Mouse (Mus musculus) CH12.LX (cell line): ENCODE measurements around the gene Scrn1. TPM values are rescaled to one million over a fixed set of nuclear protein-coding genes. Genes with fewer than 3 reads are reported as not detected.

Experiments used
- DNase-seq: peaks from one replicate; pipeline ENCODE4 v3.0.0-alpha.2; 2013; ENCODE audit errors: extremely low read depth
- H3K27ac ChIP-seq: 2 replicates; pipeline ENCODE4 v1.5.1; 2012; ENCODE audit warnings: low read depth, mild to moderate bottlenecking, control low read depth, moderate library complexity; ENCODE audit not compliant: insufficient read depth
- H3K27me3 ChIP-seq: replicated peaks from 2 replicates; pipeline ENCODE3; 2012; ENCODE audit warnings: inconsistent platforms
- H3K36me3 ChIP-seq, 2 experiments: replicated peaks in 1 of 2; 2 replicates each; pipeline versions ENCODE3 to v1.6.1; 2012; ENCODE audit warnings: inconsistent platforms in 1 of 2, low read length in 1 of 2, mild to moderate bottlenecking in 1 of 2, mixed read lengths in 1 of 2, moderate library complexity in 1 of 2; ENCODE audit not compliant: control insufficient read depth in 1 of 2, insufficient read depth in 1 of 2
- H3K4me1 ChIP-seq, 2 experiments: 2 replicates each; pipeline ENCODE4 v1.6.1; 2012; ENCODE audit warnings: inconsistent platforms in 1 of 2, moderate library complexity in 1 of 2; ENCODE audit not compliant: insufficient read depth in 2 of 2, control insufficient read depth in 1 of 2
- H3K4me2 ChIP-seq: 2 replicates; pipeline ENCODE4 v1.6.1; 2012; ENCODE audit warnings: low read depth, mild to moderate bottlenecking, control low read depth; ENCODE audit not compliant: poor library complexity, insufficient read depth, severe bottlenecking
- H3K4me3 ChIP-seq, 3 experiments: fragments of 150-350 bp in 1 of 3; sonication (generic) in 1 of 3; replicated peaks in 1 of 3; 2 replicates each; pipeline versions ENCODE3 to v1.5.1; 2011 to 2012; ENCODE audit warnings: low read depth in 2 of 3, low read length in 2 of 3, mild to moderate bottlenecking in 2 of 3, moderate library complexity in 2 of 3, control low read depth in 1 of 3, improper control_type of control experiment in 1 of 3, inconsistent platforms in 1 of 3, mixed read lengths in 1 of 3; ENCODE audit not compliant: poor library complexity in 1 of 3
- H3K79me2 ChIP-seq: replicated peaks from 2 replicates; pipeline ENCODE4 v1.6.1; 2012; ENCODE audit warnings: mild to moderate bottlenecking, moderate library complexity; ENCODE audit not compliant: control insufficient read depth, poor library complexity, insufficient read depth, severe bottlenecking; ENCODE audit errors: extremely low read depth
- H3K9ac ChIP-seq: 2 replicates; pipeline ENCODE4 v1.6.1; 2012; ENCODE audit warnings: low read depth, mild to moderate bottlenecking, control low read depth, moderate library complexity; ENCODE audit not compliant: insufficient read depth
- H3K9me3 ChIP-seq: replicated peaks from 2 replicates; pipeline ENCODE3; 2012; ENCODE audit warnings: low read length, inconsistent platforms, mixed read lengths
- CHD1 ChIP-seq: IDR thresholded peaks from 2 replicates; pipeline ENCODE4 v1.6.1; 2012; ENCODE audit warnings: low read depth, low read length, improper control_type of control experiment, inconsistent platforms
- E2F4 ChIP-seq: IDR thresholded peaks from 2 replicates; pipeline ENCODE4 v1.6.1; 2011; ENCODE audit warnings: low read depth, low read length, improper control_type of control experiment; ENCODE audit not compliant: insufficient replicate concordance
- ELF1 ChIP-seq: IDR thresholded peaks from 2 replicates; pipeline ENCODE4 v1.6.1; 2014; ENCODE audit warnings: low read depth, mild to moderate bottlenecking, inconsistent platforms, low read length, improper control_type of control experiment
- EP300 ChIP-seq: IDR thresholded peaks from 2 replicates; pipeline ENCODE4 v1.6.1; 2011; ENCODE audit warnings: low read length, improper control_type of control experiment
- ETS1 ChIP-seq: conservative IDR thresholded peaks from 2 replicates; pipeline ENCODE4 v1.6.1; 2012; ENCODE audit warnings: low read depth, mild to moderate bottlenecking, inconsistent platforms, low read length, improper control_type of control experiment, moderate library complexity
- GABPA ChIP-seq: IDR thresholded peaks from 2 replicates; pipeline ENCODE4 v1.6.1; 2012; ENCODE audit warnings: low read depth, low read length, improper control_type of control experiment, inconsistent platforms; ENCODE audit not compliant: insufficient replicate concordance
- IRF4 ChIP-seq: IDR thresholded peaks from 2 replicates; pipeline ENCODE4 v1.6.1; 2014; ENCODE audit warnings: low read depth, mild to moderate bottlenecking, inconsistent platforms, low read length, improper control_type of control experiment
- JUN ChIP-seq: IDR thresholded peaks from 2 replicates; pipeline ENCODE4 v1.6.1; 2011; ENCODE audit warnings: low read depth, mild to moderate bottlenecking, low read length, improper control_type of control experiment, moderate library complexity; ENCODE audit not compliant: insufficient read depth
- KAT2A ChIP-seq: IDR thresholded peaks from 2 replicates; pipeline ENCODE4 v1.6.1; 2012; ENCODE audit warnings: low read length, improper control_type of control experiment, inconsistent platforms; ENCODE audit not compliant: insufficient replicate concordance
- MAZ ChIP-seq: IDR thresholded peaks from 2 replicates; pipeline ENCODE4 v1.6.1; 2012; ENCODE audit warnings: low read depth, mild to moderate bottlenecking, inconsistent platforms, low read length, improper control_type of control experiment, moderate library complexity
- MEF2A ChIP-seq: IDR thresholded peaks from 2 replicates; pipeline ENCODE4 v1.6.1; 2014; ENCODE audit warnings: low read depth, mild to moderate bottlenecking, inconsistent platforms, low read length, improper control_type of control experiment, borderline replicate concordance
- MXI1 ChIP-seq: IDR thresholded peaks from 2 replicates; pipeline ENCODE4 v1.6.1; 2011; ENCODE audit warnings: mild to moderate bottlenecking, low read depth, low read length, improper control_type of control experiment
- NELFE ChIP-seq: IDR thresholded peaks from 2 replicates; pipeline ENCODE4 v1.6.1; 2011; ENCODE audit warnings: low read depth, low read length, improper control_type of control experiment
- SMC3 ChIP-seq: IDR thresholded peaks from 2 replicates; pipeline ENCODE4 v1.6.1; 2011; ENCODE audit warnings: low read depth, low read length, improper control_type of control experiment
- TCF12 ChIP-seq: IDR thresholded peaks from 2 replicates; pipeline ENCODE4 v1.6.1; 2014; ENCODE audit warnings: low read depth, mild to moderate bottlenecking, inconsistent platforms, low read length, improper control_type of control experiment
- ZC3H11A ChIP-seq: IDR thresholded peaks from 2 replicates; pipeline ENCODE4 v1.6.1; 2012; ENCODE audit warnings: low read depth, mild to moderate bottlenecking, inconsistent platforms, low read length, improper control_type of control experiment
- ZNF384 ChIP-seq: IDR thresholded peaks from 2 replicates; pipeline ENCODE4 v1.6.1; 2012; ENCODE audit warnings: low read depth, low read length, improper control_type of control experiment, inconsistent platforms
- dilution Hi-C: fragments of 300-500 bp; cut with MboI; formaldehyde crosslinking; loops from 2 replicates; pipeline ENCODE4 v1.14.3; 2020; ENCODE audit warnings: low sequenced_read_pairs; ENCODE audit not compliant: extremely low pct_unique_long_range_greater_than_20kb, extremely low pct_ligation_motif_present
- in situ Hi-C: fragments of 300-500 bp; cut with MboI; formaldehyde crosslinking; loops from 3 replicates; pipeline ENCODE4 v1.14.3; 2019; ENCODE audit warnings: low sequenced_read_pairs, low pct_ligation_motif_present, low pct_unique_long_range_greater_than_20kb, mixed read lengths
- polyA plus RNA-seq: library from polyadenylated mRNA; unstranded; fragments of >175 nt; gene quantifications from 2 replicates; pipeline ENCODE4 v1.2.1, GENCODE M21; 2012; ENCODE audit warnings: low read depth; ENCODE audit not compliant: insufficient read length
- total RNA-seq, 2 experiments: library from RNA; depleted of rRNA; stranded (reverse); fragments of 300-350 nt in 1 of 2; fragments of >200 nt in 1 of 2; gene quantifications; 2 replicates each; pipeline ENCODE4 v1.2.3; 2012 to 2014

Gene Scrn1
- total and polyA plus RNA-seq, 3 experiments: 0.04 TPM; not detected in 2

DNA sequence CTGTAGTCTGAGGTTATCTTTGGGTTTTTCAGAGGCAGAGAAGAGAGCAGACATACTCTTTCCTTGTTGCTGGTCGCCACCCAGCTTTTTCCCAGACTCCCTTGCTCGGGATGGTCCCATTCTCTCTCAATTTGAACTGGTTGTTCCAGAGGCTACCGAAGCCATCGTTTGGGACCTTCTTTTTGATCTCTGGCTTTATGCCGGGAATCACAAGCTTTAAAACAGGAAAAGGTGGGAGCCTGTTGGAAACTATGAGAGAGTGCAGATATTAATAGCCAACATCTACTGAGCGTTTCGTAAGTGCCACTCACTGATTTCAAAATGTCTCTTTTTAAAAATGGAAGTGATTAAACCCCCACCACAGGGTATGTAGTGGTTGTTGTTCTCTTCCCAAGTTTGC lies 94.4 kb downstream of the Scrn1 start:
- dilution Hi-C loops: no loop called here

DNA sequence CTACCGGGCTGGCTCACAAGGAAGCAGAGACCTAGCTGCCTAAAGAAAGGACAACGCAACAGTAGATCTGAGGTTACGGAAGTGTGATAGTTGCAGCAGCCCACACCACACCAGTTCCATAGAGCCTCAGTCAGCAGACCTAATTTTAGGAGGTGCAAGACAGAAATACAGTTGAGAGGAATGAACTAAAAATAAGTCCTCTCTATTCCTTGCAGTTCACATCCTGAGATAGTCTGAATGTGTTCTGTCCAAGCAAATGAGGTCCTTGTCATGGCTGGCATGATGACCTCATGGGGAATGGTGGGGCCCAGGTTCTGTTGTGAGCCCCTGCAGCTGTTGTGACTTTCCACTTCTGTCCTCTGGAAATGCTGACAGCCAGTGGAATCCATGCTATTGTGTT lies 98.9 kb downstream of the Scrn1 start:
- in situ Hi-C loops: no loop called here
- Histone ChIP-seq H3K4me2 (no peak overlapping the region), H3K4me1 (peaks cover 0 to 10% of the 10 kb centered on the region in 2 experiments; a peak in 2 of 4 replicates), H3K27me3 (no peaks in the 10 kb centered on the region), H3K79me2 (no peaks in the 10 kb centered on the region), H3K27ac (no peak overlapping the region), H3K9me3 (no peaks in the 10 kb centered on the region), H3K9ac (no peak overlapping the region), H3K36me3 (no peaks in the 10 kb centered on the region)
- no peak for DNase-seq
- TF ChIP-seq ZC3H11A (no peak), SMC3 (no peak), IRF4 (no peak), ZNF384 (no peak), NELFE (no peak), GABPA (no peak), MAZ (no peak), MEF2A (no peak), KAT2A (no peak), E2F4 (no peak), ELF1 (no peak), JUN (no peak), ETS1 (no peak), EP300 (no peak), TCF12 (no peak), MXI1 (no peak), CHD1 (no peak)
- TF ChIP-seq, all 38 proteins: peak for 0
- no peak overlapping the region for H3K4me3 ChIP-seq
- dilution Hi-C loops: no loop called here

More for the DNA sequence above, 94.4 kb downstream of the Scrn1 start:
- Histone ChIP-seq H3K4me3 (no peak overlapping the region), H3K36me3 (no peaks in the 10 kb centered on the region), H3K79me2 (no peaks in the 10 kb centered on the region), H3K4me1 (peaks cover 0 to 4% of the 10 kb centered on the region in 2 experiments; a peak in 2 of 4 replicates), H3K27me3 (no peaks in the 10 kb centered on the region), H3K9me3 (no peaks in the 10 kb centered on the region), H3K9ac (no peak overlapping the region), H3K27ac (no peak overlapping the region), H3K4me2 (no peak overlapping the region)
- TF ChIP-seq ETS1: no peak
- in situ Hi-C loops: no loop called here
- DNase-seq: no peak
